Mouse (Mus musculus) thymus, adult 2 months (tissue): ENCODE measurements around the gene Mcur1.

ENCODE experiments used
- CTCF ChIP-seq: fragments of 200-500 bp; IDR thresholded peaks from 2 replicates; pipeline ENCODE4 v1.5.1; 2012; ENCODE audit warnings: mild to moderate bottlenecking, control low read depth, low read length, moderate library complexity, borderline replicate concordance; ENCODE audit not compliant: control insufficient read depth, poor library complexity, insufficient read depth; ENCODE audit errors: extremely low read depth
- POLR2A ChIP-seq: fragments of 200-500 bp; IDR thresholded peaks from 2 replicates; pipeline ENCODE4 v1.6.1; 2012; ENCODE audit warnings: mild to moderate bottlenecking, low read length, control low read depth, moderate library complexity; ENCODE audit not compliant: control insufficient read depth, poor library complexity, insufficient read depth; ENCODE audit errors: extremely low read depth

- TF ChIP-seq POLR2A (no peak), CTCF (no peak)
Observed at GRCm38 (mm10) chr13:43548617-43549016, 11.4 kb downstream of the Mcur1 start.
